Mouse (Mus musculus) hindbrain, embryonic 16.5 days (tissue): ENCODE measurements around the gene Spats1. TPM values are rescaled to one million over a fixed set of nuclear protein-coding genes. Genes with fewer than 3 reads are reported as not detected.
"Not testable (repeated sequence)": the region's sequence is repeated elsewhere in the genome, so short reads cannot be mapped to it uniquely, and the experiment has no call there.

ENCODE experiments used
- ATAC-seq: fragments of 200-750 bp; cut with Nextera tagmentation; 2 replicates; pipeline ENCODE4 v1.8.0; 2017; ENCODE audit warnings: moderate TSS enrichment, moderate library complexity
- H3K27ac ChIP-seq: fragments of 300-500 bp; sonication (generic); 2 replicates; pipeline ENCODE4 v1.5.1; 2014; ENCODE audit warnings: low read depth, mild to moderate bottlenecking, control low read depth, low read length, moderate library complexity
- H3K27me3 ChIP-seq: fragments of 300-500 bp; sonication (generic); replicated peaks from 2 replicates; pipeline ENCODE4 v1.6.1; 2014; ENCODE audit warnings: low read length; ENCODE audit not compliant: control insufficient read depth, insufficient read depth
- H3K36me3 ChIP-seq: fragments of 300-500 bp; sonication (generic); 2 replicates; pipeline ENCODE4 v1.6.1; 2014; ENCODE audit warnings: mild to moderate bottlenecking, low read length, moderate library complexity, mixed read lengths; ENCODE audit not compliant: control insufficient read depth, insufficient read depth
- H3K4me1 ChIP-seq: fragments of 300-500 bp; sonication (generic); 2 replicates; pipeline ENCODE4 v1.6.1; 2014; ENCODE audit warnings: low read depth, low read length; ENCODE audit not compliant: control insufficient read depth, insufficient read depth
- H3K4me2 ChIP-seq: fragments of 300-500 bp; sonication (generic); 2 replicates; pipeline ENCODE4 v1.6.1; 2014; ENCODE audit warnings: mild to moderate bottlenecking, low read length, control low read depth, moderate library complexity
- H3K4me3 ChIP-seq: fragments of 300-500 bp; sonication (generic); 2 replicates; pipeline ENCODE4 v1.5.1; 2014; ENCODE audit warnings: mild to moderate bottlenecking, low read length, control low read depth, moderate library complexity
- H3K9ac ChIP-seq: fragments of 300-500 bp; sonication (generic); 2 replicates; pipeline ENCODE4 v1.6.1; 2014; ENCODE audit warnings: low read depth, mild to moderate bottlenecking, control low read depth, low read length, moderate library complexity
- H3K9me3 ChIP-seq: fragments of 300-500 bp; sonication (generic); 2 replicates; pipeline ENCODE4 v1.6.1; 2014; ENCODE audit warnings: mild to moderate bottlenecking, low read length, moderate library complexity; ENCODE audit not compliant: control insufficient read depth
- WGBS: fragments of 180-500 bp; shearing (Covaris S2); extraction: QIAGEN DNeasy Blood & Tissue Kit; methylation state at CpG from one replicate; pipeline ENCODE4 v1.1.7; 2014; 5-methylcytosine and 5-hydroxymethylcytosine counted together
- polyA plus RNA-seq: library from polyadenylated mRNA; unstranded; fragments of >200 nt; fragmentation: Nextera tagmentation; extraction: Ambion mirVana; gene quantifications from 2 replicates; pipeline ENCODE4 v1.2.1, GENCODE M21; 2015

The Spats1 gene
- polyA plus RNA-seq, 1 experiment from 2014 or later: 3.5 TPM

DNA sequence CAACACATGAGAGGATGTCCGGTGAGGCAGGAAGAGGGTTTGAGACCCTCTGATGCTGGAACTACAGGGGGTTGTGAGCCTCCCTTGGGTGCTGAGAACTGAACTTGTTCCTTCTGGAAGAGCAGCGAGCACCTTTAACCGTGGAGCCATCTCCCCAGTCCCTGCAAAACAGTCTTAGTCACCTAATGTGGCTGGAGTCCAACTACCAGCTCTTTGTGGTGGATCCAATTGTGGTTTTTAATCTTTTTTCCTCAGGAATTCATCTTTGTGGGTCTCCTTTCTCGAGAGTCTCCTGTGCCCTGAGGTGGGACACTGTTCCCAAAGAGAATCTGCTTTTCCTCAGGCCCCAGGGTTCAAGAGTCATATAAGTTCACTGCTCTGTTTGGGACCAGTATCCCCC lies 29.3 kb downstream of the Spats1 start:
- H3K4me3 ChIP-seq: no peak overlapping the region
- H3K4me2 ChIP-seq: no peak overlapping the region
- H3K27me3 ChIP-seq: no peaks in the 10 kb centered on the region
- no peaks in the 10 kb centered on the region for H3K4me1 ChIP-seq
- no peak for ATAC-seq
- H3K36me3 ChIP-seq: no peaks in the 10 kb centered on the region
- H3K9ac ChIP-seq: no peak overlapping the region
- 90% methylated on average over 4 of the region's 4 CpGs for WGBS
- no peaks in the 10 kb centered on the region for H3K9me3 ChIP-seq
- H3K27ac ChIP-seq: no peak overlapping the region

DNA sequence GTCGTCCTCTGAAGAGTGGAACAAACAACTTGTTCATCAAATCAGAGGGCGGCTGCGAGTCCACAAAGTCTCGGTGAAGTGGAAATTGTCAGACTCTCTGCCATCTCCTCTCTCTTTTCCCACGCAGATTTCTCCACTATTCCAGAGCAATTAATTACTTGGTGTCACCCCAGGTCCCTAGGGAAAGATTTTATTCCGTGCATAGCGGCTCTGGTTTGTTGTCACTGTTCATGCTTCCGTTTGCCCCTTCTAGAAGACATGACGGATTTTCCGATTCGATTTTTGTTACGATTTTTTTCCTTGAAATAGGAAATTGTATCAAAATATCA lies 41.0 kb downstream of the Spats1 start:
- no peak for ATAC-seq
- H3K9me3 ChIP-seq: no peaks in the 10 kb centered on the region
- H3K4me1 ChIP-seq: peaks cover 21% of the 10 kb centered on the region
- H3K9ac ChIP-seq: peak overlapping the region; percentile 88
- no peaks in the 10 kb centered on the region for H3K27me3 ChIP-seq
- peak overlapping the region; percentile 93 for H3K4me3 ChIP-seq
- peak overlapping the region; percentile 60 for H3K4me2 ChIP-seq
- peak overlapping the region; percentile 97 for H3K27ac ChIP-seq
- no peaks in the 10 kb centered on the region for H3K36me3 ChIP-seq
- 11% methylated on average over 12 of the region's 12 CpGs for WGBS

DNA sequence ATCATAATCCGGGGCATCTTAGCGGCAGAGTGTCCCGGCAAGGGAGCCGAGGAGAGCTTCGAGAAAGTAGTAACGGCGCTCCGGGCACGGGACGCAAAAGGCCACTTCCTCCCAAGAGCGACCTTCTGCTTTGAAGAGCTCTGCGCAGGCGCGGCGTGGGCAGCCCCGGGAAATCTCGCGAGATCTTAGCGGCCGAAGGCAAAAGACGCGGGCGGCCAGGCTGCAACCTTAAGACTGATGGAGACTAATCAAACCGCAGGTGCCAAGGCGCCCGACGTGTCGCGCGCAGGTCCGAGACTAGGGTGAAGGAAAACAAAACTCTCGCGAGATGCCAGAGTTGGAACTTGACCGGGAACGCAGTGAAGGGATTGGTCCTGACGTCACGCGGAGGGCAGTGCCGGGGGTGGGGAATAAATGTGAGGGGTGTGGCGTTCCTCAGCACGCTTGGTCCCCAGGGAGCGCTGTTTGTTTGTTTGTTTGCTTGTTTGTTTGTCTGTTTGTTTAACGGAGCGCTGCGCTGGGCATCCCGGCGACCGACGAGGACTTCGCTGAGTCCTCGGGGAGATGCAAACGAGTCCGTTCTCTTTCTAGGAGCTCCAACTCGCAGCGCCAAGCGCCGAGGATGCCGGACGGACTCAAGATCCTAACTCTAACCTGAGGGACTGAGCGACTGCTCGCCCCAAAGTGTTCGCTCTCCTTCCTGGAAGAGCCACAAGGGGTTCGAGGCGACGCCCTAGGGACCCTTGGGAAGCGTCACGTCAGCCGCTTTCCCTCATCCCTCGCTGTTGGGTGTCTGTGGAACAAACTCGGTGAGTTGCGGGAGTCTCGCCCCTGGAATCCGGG lies 41.6 kb downstream of the Spats1 start, which contains the start of gene Cdc5l:
TSS of gene Cdc5l (minus strand) at position 319 of the 843 bp plus-strand sequence.
- H3K27ac ChIP-seq: peak within 1 kb of the TSS; percentile 97
- WGBS: under 1% methylated on average over 73 of the region's 73 CpGs
- peak; percentile 98 for ATAC-seq

DNA sequence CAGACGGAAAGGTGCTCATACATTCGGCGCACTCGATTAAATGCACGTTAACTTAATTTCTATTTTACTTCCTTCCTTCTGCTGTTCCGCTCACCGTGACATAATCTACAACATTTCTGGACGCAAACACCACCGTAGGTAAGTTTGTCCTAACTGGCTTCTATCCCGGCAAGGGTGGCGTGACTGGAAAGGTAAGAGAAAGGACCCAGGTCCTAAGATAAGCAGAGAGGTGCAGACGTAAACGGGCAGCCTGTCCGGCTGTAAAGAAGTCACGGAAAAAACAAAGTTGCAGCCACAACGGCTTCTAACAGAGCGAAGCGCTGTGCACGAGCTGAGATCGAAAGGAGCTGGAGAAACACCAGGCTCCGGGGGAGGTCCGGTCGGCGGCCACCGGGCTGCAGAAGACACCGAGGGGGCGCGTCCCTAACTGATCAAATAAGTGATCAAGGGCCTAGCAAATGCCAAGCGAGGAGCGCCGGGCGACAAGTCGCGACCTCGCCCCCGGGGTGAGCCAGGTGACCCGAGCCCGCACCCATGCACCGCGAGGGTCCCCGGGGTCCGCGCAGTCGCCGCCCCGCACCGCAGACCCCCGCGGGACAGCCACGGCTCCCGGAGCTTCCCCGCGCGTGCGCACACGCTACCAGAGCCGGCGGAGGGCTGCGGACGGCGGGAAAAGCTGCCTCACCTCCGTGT lies 42.4 kb downstream of the Spats1 start:
- no peaks in the 10 kb centered on the region for H3K36me3 ChIP-seq
- ATAC-seq: peak; percentile 81
- H3K4me3 ChIP-seq: peak overlapping the region; percentile 93
- peak overlapping the region; percentile 97 for H3K27ac ChIP-seq
- peaks cover 21% of the 10 kb centered on the region for H3K4me1 ChIP-seq
- H3K9me3 ChIP-seq: no peaks in the 10 kb centered on the region
- H3K27me3 ChIP-seq: no peaks in the 10 kb centered on the region
- peak overlapping the region; percentile 88 for H3K4me2 ChIP-seq
- H3K9ac ChIP-seq: peak overlapping the region; percentile 88
- WGBS: 1% methylated on average over 59 of the region's 62 CpGs

More for the DNA sequence above, 41.6 kb downstream of the Spats1 start, which contains the start of gene Cdc5l:
- peaks cover 21% of the 10 kb centered on the region for H3K4me1 ChIP-seq
- H3K9me3 ChIP-seq: no peaks in the 10 kb centered on the region
- H3K4me2 ChIP-seq: peak within 1 kb of the TSS; percentile 88
- H3K4me3 ChIP-seq: peak within 1 kb of the TSS; percentile 93
- H3K36me3 ChIP-seq: no peaks in the 10 kb centered on the region
- no peaks in the 10 kb centered on the region for H3K27me3 ChIP-seq
- peak within 1 kb of the TSS; percentile 88 for H3K9ac ChIP-seq

DNA sequence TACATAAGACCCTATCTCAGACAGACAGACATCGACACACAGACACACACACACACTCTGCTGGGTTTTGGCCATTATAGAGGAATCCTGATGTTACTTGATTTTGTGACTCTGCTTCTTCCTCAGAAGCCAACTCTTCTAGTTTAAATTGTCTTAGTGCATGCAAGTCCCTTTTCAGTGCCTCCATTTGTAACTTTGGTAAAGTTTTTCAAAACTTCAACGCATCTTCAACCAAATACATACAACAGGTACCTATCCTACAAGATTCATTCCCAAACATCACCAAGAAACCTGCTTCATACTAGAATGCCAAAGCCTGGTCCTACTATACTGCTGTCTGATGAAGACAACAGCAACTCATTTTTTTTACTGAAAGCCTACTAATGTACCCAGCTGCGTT lies 43.2 kb downstream of the Spats1 start:
- peak overlapping the region; percentile 88 for H3K4me2 ChIP-seq
- 0 out of 2 replicates have a peak, but pooled peaks cover 3% of the 10 kb centered on the region for H3K36me3 ChIP-seq
- H3K27me3 ChIP-seq: no peaks in the 10 kb centered on the region
- H3K9ac ChIP-seq: peak overlapping the region; percentile 3
- no peak overlapping the region for H3K27ac ChIP-seq
- 83% methylated on average over 3 of the region's 3 CpGs for WGBS
- H3K4me3 ChIP-seq: peak overlapping the region; percentile 93
- ATAC-seq: no peak
- peaks cover 21% of the 10 kb centered on the region for H3K4me1 ChIP-seq
- H3K9me3 ChIP-seq: no peaks in the 10 kb centered on the region

DNA sequence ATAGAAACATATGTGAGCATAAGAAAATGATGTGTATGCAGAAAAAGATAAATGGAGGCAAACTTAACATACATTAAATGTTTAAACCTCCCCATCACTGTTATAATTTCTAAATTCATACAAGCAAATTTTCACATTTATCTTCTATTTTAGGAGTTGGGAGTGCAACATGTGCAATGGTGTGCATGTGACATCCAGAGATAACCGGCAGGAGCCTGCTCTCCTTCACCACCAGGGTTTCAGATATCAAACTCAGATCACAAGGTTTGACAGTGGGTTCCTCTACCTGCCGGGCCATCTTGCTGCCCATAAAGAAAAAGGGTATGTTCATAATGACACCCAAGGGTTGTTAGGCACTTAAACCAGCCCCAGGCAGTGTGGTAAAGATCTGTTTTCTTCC lies 57.8 kb downstream of the Spats1 start:
- Histone ChIP-seq H3K4me1 (no peaks in the 10 kb centered on the region), H3K27me3 (no peaks in the 10 kb centered on the region), H3K9ac (no peak overlapping the region), H3K36me3 (peaks cover 45% of the 10 kb centered on the region), H3K27ac (no peak overlapping the region), H3K9me3 (no peaks in the 10 kb centered on the region), H3K4me2 (no peak overlapping the region), H3K4me3 (no peak overlapping the region)
- ATAC-seq: no peak
- WGBS: 85% methylated on average over 2 of the region's 2 CpGs

DNA sequence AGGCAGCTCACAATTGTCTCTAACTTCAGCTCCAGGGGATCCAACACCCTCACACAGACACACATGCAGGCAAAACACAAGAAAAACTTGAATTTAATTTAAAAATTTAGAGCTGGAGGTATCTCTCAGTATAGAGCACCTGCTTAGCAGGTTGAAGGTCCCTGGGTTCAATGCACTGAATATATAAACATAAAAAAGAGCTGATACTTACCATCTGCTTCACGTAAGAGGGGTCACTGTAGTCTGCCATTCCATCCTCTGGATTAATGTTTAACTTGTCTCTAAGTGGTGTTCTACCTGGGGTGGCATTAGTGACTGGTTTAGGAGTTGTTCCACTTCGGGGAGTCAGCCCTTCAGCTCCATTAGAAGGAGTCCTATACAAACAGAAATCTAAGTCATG lies 63.6 kb downstream of the Spats1 start:
- not testable (repeated sequence) for H3K9ac ChIP-seq, H3K27ac ChIP-seq, H3K9me3 ChIP-seq, H3K4me2 ChIP-seq, H3K4me3 ChIP-seq, ATAC-seq, H3K4me1 ChIP-seq, H3K27me3 ChIP-seq
- 92% methylated on average over 2 of the region's 2 CpGs for WGBS
- peaks cover 50% of the 10 kb centered on the region for H3K36me3 ChIP-seq

DNA sequence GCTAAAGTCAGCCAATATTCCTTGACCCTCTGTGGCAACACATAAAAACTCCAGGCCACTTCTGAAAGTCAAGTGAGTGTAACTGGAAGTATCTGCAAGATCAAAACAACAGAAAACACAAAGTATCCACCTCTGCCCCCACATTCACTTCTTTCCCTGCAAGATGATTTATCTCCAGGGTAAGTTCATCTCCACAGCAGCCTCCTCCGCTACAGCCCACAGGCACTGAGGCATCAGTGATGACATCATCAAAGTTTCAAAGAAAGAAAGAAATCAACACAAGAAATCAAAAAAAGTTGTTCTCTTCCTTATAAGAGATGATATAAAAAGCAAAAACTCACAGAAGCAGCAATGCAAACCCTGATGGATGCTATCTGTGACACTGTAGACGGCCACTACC lies 66.5 kb downstream of the Spats1 start:
- Histone ChIP-seq H3K27me3 (no peaks in the 10 kb centered on the region), H3K9ac (no peak overlapping the region), H3K9me3 (no peaks in the 10 kb centered on the region), H3K4me3 (no peak overlapping the region), H3K4me2 (no peak overlapping the region), H3K4me1 (no peaks in the 10 kb centered on the region), H3K27ac (no peak overlapping the region), H3K36me3 (peaks cover 47% of the 10 kb centered on the region)
- 95% methylated on average over 2 of the region's 2 CpGs for WGBS
- no peak for ATAC-seq

DNA sequence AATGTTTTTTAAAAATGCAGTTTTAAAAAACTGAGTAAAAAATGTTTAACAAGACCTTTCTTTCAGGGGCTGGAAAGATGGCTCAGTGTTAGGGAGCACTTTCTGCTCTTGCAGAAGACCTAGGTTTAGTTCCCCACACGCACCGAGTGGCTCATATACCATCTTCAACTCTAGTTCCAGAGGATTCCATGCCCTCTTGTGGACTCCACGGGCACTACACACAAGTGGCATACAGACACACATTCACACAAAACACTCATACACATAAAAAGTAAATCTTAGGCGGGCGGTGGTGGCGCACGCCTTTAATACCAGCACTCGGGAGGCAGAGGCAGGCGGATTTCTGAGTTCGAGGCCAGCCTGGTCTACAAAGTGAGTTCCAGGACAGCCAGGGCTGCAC lies 68.9 kb downstream of the Spats1 start:
- no peaks in the 10 kb centered on the region for H3K27me3 ChIP-seq
- H3K4me1 ChIP-seq: no peaks in the 10 kb centered on the region
- peaks cover 27% of the 10 kb centered on the region for H3K36me3 ChIP-seq
- H3K4me3 ChIP-seq: no peak overlapping the region
- H3K9me3 ChIP-seq: no peaks in the 10 kb centered on the region
- H3K4me2 ChIP-seq: no peak overlapping the region
- H3K9ac ChIP-seq: no peak overlapping the region
- ATAC-seq: no peak
- WGBS: 98% methylated on average over 10 of the region's 10 CpGs
- H3K27ac ChIP-seq: no peak overlapping the region
